Mouse (Mus musculus): ENCODE data around the gene Trabd2b. TPM values are rescaled to one million over a fixed set of nuclear protein-coding genes. Genes with fewer than 3 reads are reported as not detected.

Gene Trabd2b
- polyA plus RNA-seq, 1 experiment from 2014 or later, result 0.97 TPM

- H3K27ac ChIP-seq (ENCODE audit: low read length), result no peak overlapping the region
- no peak overlapping the region for H3K4me3 ChIP-seq (replicated peaks; ENCODE audit: low read length)
- no peaks in the 10 kb centered on the region for H3K4me1 ChIP-seq (ENCODE audit: control insufficient read depth, insufficient read depth, low read length)
- WGBS, result 83% methylated on average over 4 of the region's 4 CpGs
- H3K27me3 ChIP-seq (ENCODE audit: control insufficient read depth, insufficient read depth, low read length), result peaks cover 5% of the 10 kb centered on the region; the same call in 1 of the 2 replicates
- H3K9me3 ChIP-seq (replicated peaks; ENCODE audit: control insufficient read depth, low read length), result no peaks in the 10 kb centered on the region
- no peak overlapping the region for H3K9ac ChIP-seq (ENCODE audit: low read length)
- no peak for ATAC-seq (ENCODE audit: insufficient read depth, low FRiP score)
- H3K4me2 ChIP-seq (ENCODE audit: low read depth, low read length), result no peak overlapping the region
- no peaks in the 10 kb centered on the region for H3K36me3 ChIP-seq (ENCODE audit: control insufficient read depth, insufficient read depth, low read length)
These were observed 245.9 kb downstream of the Trabd2b start for GRCm38 (mm10) chr4:114652400-114652799.

- Histone ChIP-seq H3K4me2 (ENCODE audit: low read depth, low read length) (no peak overlapping the region), H3K36me3 (ENCODE audit: control insufficient read depth, insufficient read depth, low read length) (no peaks in the 10 kb centered on the region), H3K9me3 (replicated peaks; ENCODE audit: control insufficient read depth, low read length) (no peaks in the 10 kb centered on the region), H3K4me1 (ENCODE audit: control insufficient read depth, insufficient read depth, low read length) (no peaks in the 10 kb centered on the region), H3K27me3 (ENCODE audit: control insufficient read depth, insufficient read depth, low read length) (no peaks in the 10 kb centered on the region; the same call in 1 of the 2 replicates), H3K27ac (ENCODE audit: low read length) (no peak overlapping the region), H3K4me3 (replicated peaks; ENCODE audit: low read length) (no peak overlapping the region), H3K9ac (ENCODE audit: low read length) (no peak overlapping the region)
- 67% methylated on average over 2 of the region's 2 CpGs for WGBS
- ATAC-seq (ENCODE audit: insufficient read depth, low FRiP score), result no peak
These were observed 251.4 kb downstream of the Trabd2b start for GRCm38 (mm10) chr4:114657933-114658332.

GRCm38 (mm10) chr4:114659876-114660275 is 253.4 kb downstream of the Trabd2b start:
- Histone ChIP-seq H3K4me1 (ENCODE audit: control insufficient read depth, insufficient read depth, low read length) (no peaks in the 10 kb centered on the region), H3K4me2 (ENCODE audit: low read depth, low read length) (no peak overlapping the region), H3K36me3 (ENCODE audit: control insufficient read depth, insufficient read depth, low read length) (no peaks in the 10 kb centered on the region), H3K9me3 (replicated peaks; ENCODE audit: control insufficient read depth, low read length) (no peaks in the 10 kb centered on the region), H3K27me3 (ENCODE audit: control insufficient read depth, insufficient read depth, low read length) (peaks cover under 1% of the 10 kb centered on the region), H3K4me3 (replicated peaks; ENCODE audit: low read length) (no peak overlapping the region), H3K9ac (ENCODE audit: low read length) (no peak overlapping the region), H3K27ac (ENCODE audit: low read length) (no peak overlapping the region)
- 59% methylated on average over 5 of the region's 5 CpGs for WGBS
- ATAC-seq (ENCODE audit: insufficient read depth, low FRiP score), result no peak

- WGBS, result 65% methylated on average over 9 of the region's 9 CpGs
- ATAC-seq (ENCODE audit: insufficient read depth, low FRiP score), result no peak
These were observed 257.8 kb downstream of the Trabd2b start for GRCm38 (mm10) chr4:114664063-114665036.

More at GRCm38 (mm10) chr4:114664063-114665036, 257.8 kb downstream of the Trabd2b start:
- H3K27ac ChIP-seq (ENCODE audit: low read length), result no peak overlapping the region
- H3K27me3 ChIP-seq (ENCODE audit: control insufficient read depth, insufficient read depth, low read length), result peaks cover 34% of the 10 kb centered on the region
- no peak overlapping the region for H3K4me3 ChIP-seq (replicated peaks; ENCODE audit: low read length)
- H3K9ac ChIP-seq (ENCODE audit: low read length), result no peak overlapping the region
- H3K9me3 ChIP-seq (replicated peaks; ENCODE audit: control insufficient read depth, low read length), result no peaks in the 10 kb centered on the region
- no peak overlapping the region for H3K4me2 ChIP-seq (ENCODE audit: low read depth, low read length)
- H3K4me1 ChIP-seq (ENCODE audit: control insufficient read depth, insufficient read depth, low read length), result peaks cover 3% of the 10 kb centered on the region; the same call in 1 of the 2 replicates
- H3K36me3 ChIP-seq (ENCODE audit: control insufficient read depth, insufficient read depth, low read length), result no peaks in the 10 kb centered on the region

Other genes with a start within 250 kb of the Trabd2b start
- gene Skint11, start 243.3 kb upstream of the Trabd2b start, polyA plus RNA-seq (2015; fragmentation: Nextera tagmentation; extraction: Ambion mirVana), result not detected in 2 replicates

All from stomach, embryonic 16.5 days (tissue).